Mouse (Mus musculus): ENCODE measurements around the gene Carmil1. TPM values are rescaled to one million over a fixed set of nuclear protein-coding genes. Genes with fewer than 3 reads are reported as not detected.
A peak's percentile ranks its signal among the peaks of the same experiment; 100 is the strongest.

The Carmil1 gene
- polyA plus RNA-seq, 1 experiment from 2014 or later, result 39.9 TPM

DNA sequence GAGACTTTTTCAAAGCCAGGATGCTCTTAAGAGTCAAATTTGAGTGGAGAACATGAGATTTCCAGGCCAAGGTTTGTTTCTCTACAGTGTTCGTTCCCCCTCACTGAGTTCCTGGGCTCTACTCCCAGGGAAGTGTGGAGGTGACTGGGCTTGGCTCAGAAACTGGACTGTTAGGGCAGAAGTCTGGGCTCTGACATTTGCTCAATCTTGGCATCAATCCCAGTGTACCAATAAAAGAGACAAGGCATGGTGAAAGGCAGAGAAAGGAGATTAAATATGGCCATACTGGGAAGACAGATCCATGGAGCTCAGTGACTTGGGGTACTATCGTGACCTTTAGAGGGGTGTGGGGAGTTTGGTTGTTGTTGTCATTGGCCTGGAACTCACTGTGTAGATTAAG lies 6.8 kb upstream of the Carmil1 start:
- no peak overlapping the region for H3K4me3 ChIP-seq (replicated peaks)
- ATAC-seq (ENCODE audit: low FRiP score), result no peak
- H3K9me3 ChIP-seq (replicated peaks), result no peaks in the 10 kb centered on the region
- H3K4me2 ChIP-seq, result no peak overlapping the region
- H3K27ac ChIP-seq (replicated peaks), result no peak overlapping the region
- H3K9ac ChIP-seq (replicated peaks), result no peak overlapping the region
- no peaks in the 10 kb centered on the region for H3K4me1 ChIP-seq
- H3K27me3 ChIP-seq (replicated peaks), result no peaks in the 10 kb centered on the region
- WGBS, result 71% methylated on average over 2 of the region's 2 CpGs
- H3K36me3 ChIP-seq, result no peaks in the 10 kb centered on the region

DNA sequence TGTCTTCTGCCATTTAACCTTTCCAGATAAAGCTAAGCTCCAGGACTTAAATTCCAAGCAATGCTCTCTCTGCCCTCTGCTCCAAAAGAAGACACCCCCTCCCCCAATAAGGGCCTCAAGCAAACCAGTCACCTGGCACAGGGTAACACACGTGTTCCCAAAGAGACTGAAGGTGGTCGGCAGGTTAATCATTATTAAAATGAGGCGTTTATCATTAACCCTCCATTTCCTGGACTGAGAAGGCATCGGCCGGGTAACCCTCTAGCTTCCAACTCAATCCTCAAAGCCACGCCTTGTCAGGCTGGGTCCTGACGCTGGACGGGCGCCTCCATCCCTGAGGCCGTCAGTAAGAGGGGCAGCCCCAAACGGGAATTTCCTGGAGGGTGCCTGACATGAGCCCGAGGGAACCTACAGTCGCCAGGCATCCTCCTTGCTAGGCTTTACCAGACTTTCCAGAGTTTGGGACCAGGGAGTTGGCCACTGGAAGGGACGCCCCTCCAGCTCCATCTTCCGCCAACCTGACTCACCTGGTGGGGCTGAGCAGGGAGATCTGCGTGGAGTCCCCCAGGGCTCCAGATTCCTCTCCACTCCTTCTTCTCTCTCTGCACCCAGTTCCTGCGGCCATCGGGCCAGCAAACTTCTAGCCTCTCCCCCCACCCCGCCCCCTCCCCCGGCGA lies 695 bp downstream of the Carmil1 start:
- WGBS, result 3% methylated on average over 19 of the region's 21 CpGs
- Histone ChIP-seq H3K9me3 (replicated peaks) (no peaks in the 10 kb centered on the region), H3K27me3 (replicated peaks) (no peaks in the 10 kb centered on the region), H3K27ac (replicated peaks) (peak overlapping the region; percentile 95; the same call in 1 of the 2 replicates), H3K36me3 (no peaks in the 10 kb centered on the region), H3K9ac (replicated peaks) (peak overlapping the region; percentile 73), H3K4me2 (peak overlapping the region; percentile 93), H3K4me1 (peaks cover 34% of the 10 kb centered on the region), H3K4me3 (replicated peaks) (peak overlapping the region; percentile 65)
- no peak for ATAC-seq (ENCODE audit: low FRiP score)

DNA sequence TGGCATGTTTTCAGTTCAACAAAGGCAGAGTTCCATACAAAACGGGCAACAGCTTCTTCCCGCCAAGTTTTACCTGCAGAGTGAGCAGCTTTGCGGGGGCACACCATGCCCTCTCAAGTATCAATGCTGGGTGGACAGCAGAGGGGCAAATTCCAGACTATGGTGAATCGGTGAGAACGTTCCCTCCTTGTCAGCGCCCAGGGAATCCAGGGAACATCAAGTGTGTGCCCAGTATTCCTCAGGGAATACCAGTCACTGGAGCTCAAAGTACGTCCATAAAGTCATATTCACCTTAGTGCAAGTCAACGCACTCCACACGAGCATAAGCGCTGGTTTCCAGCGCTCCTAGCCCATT lies 1.2 kb downstream of the Carmil1 start:
- no peaks in the 10 kb centered on the region for H3K27me3 ChIP-seq (replicated peaks)
- H3K9me3 ChIP-seq (replicated peaks), result no peaks in the 10 kb centered on the region
- ATAC-seq (ENCODE audit: low FRiP score), result no peak
- peaks cover 34% of the 10 kb centered on the region for H3K4me1 ChIP-seq
- WGBS, result 57% methylated on average over 11 of the region's 11 CpGs
- peak overlapping the region; percentile 73 for H3K9ac ChIP-seq (replicated peaks)
- peak overlapping the region; percentile 65 for H3K4me3 ChIP-seq (replicated peaks)
- no peak overlapping the region for H3K27ac ChIP-seq (replicated peaks)
- peak overlapping the region; percentile 93 for H3K4me2 ChIP-seq
- no peaks in the 10 kb centered on the region for H3K36me3 ChIP-seq

DNA sequence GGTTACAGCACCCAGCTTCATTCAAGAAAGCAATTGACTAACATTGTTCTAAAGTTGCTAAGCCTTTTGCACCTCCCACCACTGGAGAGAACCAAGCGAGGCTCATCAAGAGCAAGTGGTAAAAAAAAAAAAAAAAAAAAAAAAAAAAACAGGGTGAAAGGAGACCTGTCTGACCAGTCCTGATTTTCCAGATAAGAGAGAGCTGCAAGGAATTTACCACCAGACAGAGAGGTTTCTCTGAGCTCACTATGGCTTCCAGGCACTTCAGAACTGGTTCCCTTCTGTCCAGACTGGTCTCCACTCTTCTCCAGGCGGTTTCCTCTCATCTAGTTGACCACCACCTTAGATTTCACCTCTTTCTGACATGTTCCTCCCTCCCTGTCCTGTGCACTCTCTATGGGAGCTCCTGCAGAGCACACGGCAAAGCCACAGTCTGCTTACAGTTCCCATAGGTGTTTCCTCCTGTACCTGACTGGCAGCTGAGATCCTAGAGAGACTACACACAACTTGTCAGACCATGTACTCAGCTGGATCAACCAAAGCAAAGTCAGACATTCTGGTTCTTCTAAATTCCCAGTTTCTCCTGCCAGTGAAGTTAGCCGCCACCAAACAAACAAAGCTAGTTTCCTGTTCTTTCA lies 7.7 kb downstream of the Carmil1 start:
- H3K27me3 ChIP-seq (replicated peaks), result no peaks in the 10 kb centered on the region
- no peak overlapping the region for H3K9ac ChIP-seq (replicated peaks)
- H3K4me1 ChIP-seq, result peaks cover 3% of the 10 kb centered on the region
- no peaks in the 10 kb centered on the region for H3K9me3 ChIP-seq (replicated peaks)
- no peak overlapping the region for H3K27ac ChIP-seq (replicated peaks)
- 84% methylated on average over 4 of the region's 4 CpGs for WGBS
- no peak overlapping the region for H3K4me3 ChIP-seq (replicated peaks)
- no peaks in the 10 kb centered on the region for H3K36me3 ChIP-seq
- ATAC-seq (ENCODE audit: low FRiP score), result no peak
- H3K4me2 ChIP-seq, result no peak overlapping the region

DNA sequence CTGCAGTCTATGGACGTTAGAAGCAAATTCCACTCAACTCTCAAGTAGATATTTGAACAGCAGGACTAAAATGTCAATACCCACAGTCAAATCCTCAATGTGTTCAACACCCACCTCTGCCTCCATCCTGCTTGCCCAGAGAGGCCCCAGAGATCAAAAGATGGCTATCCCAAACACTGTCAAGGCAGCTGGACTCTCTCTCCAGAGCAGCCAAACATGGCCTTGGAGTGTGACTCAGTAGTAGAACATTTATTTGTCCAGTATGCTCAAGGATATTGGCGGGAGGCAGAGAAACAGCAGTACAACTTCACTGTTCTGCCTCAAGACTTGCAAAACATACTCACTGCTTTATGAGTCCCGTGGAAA lies 11.5 kb downstream of the Carmil1 start:
- no peak overlapping the region for H3K4me2 ChIP-seq
- 75% methylated on average over 3 of the region's 3 CpGs for WGBS

DNA sequence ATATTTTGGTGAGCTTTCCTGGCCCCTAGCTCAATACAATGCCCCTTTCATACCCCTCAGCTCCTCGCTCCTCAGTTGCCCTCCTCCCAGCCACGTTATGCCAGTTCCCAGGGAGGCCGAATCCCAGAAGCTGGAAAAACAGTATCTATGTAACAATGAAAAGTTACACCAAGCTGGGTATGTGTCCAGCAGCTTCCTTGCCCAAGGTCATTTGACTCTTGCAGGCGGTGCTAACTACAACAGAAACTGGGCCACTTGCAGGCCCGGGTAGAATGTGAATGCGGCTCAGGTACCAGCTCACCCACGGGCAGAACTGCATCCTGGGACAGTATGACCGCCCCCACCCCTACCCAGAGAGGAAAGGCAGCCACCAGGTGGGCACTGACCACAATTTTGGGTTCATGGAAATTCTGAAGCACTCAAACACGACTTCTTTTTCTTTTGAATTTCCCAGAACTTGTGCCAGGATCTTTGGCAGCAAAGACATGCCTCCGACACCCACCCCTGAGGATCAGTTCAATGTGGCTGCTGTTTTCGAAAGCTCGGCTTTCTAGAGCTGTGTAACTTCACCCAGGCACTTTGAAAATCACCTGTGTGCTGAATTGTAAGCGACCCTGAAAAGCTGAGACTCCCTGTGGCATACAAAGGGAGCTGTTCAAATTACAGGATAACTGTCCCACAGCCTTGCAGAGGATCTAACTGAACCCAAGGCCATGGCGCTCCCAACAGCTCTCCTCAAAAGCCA lies 12.1 kb downstream of the Carmil1 start:
- Histone ChIP-seq H3K9ac (replicated peaks) (no peak overlapping the region), H3K27ac (replicated peaks) (peak overlapping the region; percentile 45; the same call in 1 of the 2 replicates), H3K36me3 (no peaks in the 10 kb centered on the region), H3K9me3 (replicated peaks) (no peaks in the 10 kb centered on the region), H3K4me2 (no peak overlapping the region), H3K4me3 (replicated peaks) (no peak overlapping the region), H3K4me1 (no peaks in the 10 kb centered on the region), H3K27me3 (replicated peaks) (no peaks in the 10 kb centered on the region)
- 69% methylated on average over 14 of the region's 14 CpGs for WGBS
- ATAC-seq (ENCODE audit: low FRiP score), result no peak

More for the DNA sequence above, 11.5 kb downstream of the Carmil1 start:
- Histone ChIP-seq H3K4me3 (replicated peaks) (no peak overlapping the region), H3K36me3 (no peaks in the 10 kb centered on the region), H3K27ac (replicated peaks) (peak overlapping the region; percentile 45; the same call in 1 of the 2 replicates), H3K4me1 (no peaks in the 10 kb centered on the region), H3K9me3 (replicated peaks) (no peaks in the 10 kb centered on the region), H3K9ac (replicated peaks) (no peak overlapping the region), H3K27me3 (replicated peaks) (no peaks in the 10 kb centered on the region)
- no peak for ATAC-seq (ENCODE audit: low FRiP score)

DNA sequence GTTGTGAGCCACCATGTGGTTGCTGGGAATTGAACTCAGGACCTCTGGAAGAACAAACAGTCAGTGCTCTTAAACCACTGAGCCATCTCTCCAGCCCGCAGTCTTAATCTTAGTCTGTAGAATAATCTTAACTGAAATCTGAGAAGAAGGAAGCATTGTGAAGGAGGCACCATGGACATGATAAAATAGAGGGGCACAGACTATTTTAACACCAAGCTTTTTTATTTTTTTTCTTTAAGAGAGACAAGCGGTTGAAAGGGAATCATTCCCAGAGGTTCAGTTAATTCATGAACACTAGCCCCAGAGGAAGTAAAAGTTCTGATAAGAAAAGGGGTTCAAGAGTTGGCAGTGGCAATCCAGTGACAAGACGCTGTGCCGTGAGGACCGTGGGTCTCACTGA lies 15.8 kb downstream of the Carmil1 start:
- Histone ChIP-seq H3K36me3 (no peaks in the 10 kb centered on the region), H3K4me1 (no peaks in the 10 kb centered on the region), H3K27me3 (replicated peaks) (no peaks in the 10 kb centered on the region), H3K9me3 (replicated peaks) (no peaks in the 10 kb centered on the region), H3K4me3 (replicated peaks) (no peak overlapping the region), H3K9ac (replicated peaks) (no peak overlapping the region), H3K4me2 (no peak overlapping the region), H3K27ac (replicated peaks) (no peak overlapping the region)
- WGBS, result 93% methylated on average over 5 of the region's 5 CpGs
- no peak for ATAC-seq (ENCODE audit: low FRiP score)

DNA sequence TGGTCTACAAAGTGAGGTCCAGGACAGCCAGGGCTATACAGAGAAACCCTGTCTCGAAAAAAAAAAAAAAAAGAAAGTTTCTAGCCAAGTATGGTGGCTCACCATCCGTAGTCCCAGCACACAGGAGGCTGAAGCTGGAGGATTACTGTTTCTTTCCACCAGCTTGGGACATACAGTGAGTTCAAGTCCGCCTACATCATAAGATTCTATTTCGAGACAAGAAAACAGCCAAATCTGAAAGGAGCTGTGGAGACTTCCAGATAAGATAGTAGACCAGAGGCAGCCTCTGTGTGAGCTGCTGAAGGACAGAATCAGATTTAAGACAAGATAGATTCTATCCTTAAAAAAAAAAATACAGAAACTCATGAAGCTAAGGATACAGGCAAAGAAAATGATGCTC lies 17.0 kb downstream of the Carmil1 start:
- Histone ChIP-seq H3K4me2 (no peak overlapping the region), H3K9ac (replicated peaks) (no peak overlapping the region), H3K27ac (replicated peaks) (no peak overlapping the region), H3K36me3 (no peaks in the 10 kb centered on the region), H3K4me1 (no peaks in the 10 kb centered on the region), H3K4me3 (replicated peaks) (no peak overlapping the region), H3K27me3 (replicated peaks) (no peaks in the 10 kb centered on the region), H3K9me3 (replicated peaks) (no peaks in the 10 kb centered on the region)
- 87% methylated on average over 4 of the region's 4 CpGs for WGBS
- no peak for ATAC-seq (ENCODE audit: low FRiP score)

DNA sequence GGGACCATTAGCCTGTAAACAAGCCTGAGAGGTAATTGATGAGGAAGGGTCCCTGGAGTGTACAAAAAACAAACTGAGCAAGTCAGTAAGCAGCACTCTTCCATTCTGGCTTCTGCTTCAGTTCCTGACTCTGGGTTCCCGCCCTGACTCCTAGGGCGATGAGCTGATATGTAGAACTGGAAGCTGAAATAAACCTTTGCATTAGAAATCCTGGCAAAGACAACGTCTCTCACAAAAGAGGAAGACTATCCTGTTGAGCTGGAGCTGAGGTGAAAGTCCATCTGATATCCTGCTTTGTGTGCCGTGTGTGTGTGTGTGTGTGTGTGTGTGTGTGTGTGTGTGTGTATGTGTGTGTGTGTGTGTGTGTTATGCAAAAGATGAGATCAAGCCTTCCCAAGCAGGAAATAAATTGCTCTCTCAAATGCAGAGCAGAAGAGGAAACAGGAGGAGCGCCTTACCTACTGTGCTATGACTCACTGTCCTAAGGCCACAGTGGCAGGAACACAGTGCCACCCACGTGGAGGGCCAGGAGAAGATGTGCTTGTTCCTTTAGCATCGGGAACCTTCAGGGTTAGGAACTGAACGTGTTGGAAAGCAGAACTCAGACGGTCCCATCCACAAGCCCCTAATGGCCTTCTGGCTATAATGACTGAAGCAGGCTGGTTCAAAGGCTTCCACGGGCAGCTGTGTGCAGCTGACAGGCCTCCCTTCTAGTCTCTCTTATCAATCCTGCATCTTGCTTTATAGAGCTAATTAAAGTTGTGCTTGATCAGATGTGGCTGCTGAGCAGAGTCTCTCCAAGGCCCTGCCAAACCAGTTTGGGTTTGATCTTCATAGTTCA lies 19.6 kb downstream of the Carmil1 start:
- Histone ChIP-seq H3K36me3 (no peaks in the 10 kb centered on the region), H3K27me3 (replicated peaks) (no peaks in the 10 kb centered on the region), H3K4me3 (replicated peaks) (no peak overlapping the region), H3K4me1 (no peaks in the 10 kb centered on the region), H3K27ac (replicated peaks) (no peak overlapping the region), H3K4me2 (no peak overlapping the region), H3K9ac (replicated peaks) (no peak overlapping the region), H3K9me3 (replicated peaks) (no peaks in the 10 kb centered on the region)
- WGBS, result 81% methylated on average over 10 of the region's 10 CpGs
- no peak for ATAC-seq (ENCODE audit: low FRiP score)

DNA sequence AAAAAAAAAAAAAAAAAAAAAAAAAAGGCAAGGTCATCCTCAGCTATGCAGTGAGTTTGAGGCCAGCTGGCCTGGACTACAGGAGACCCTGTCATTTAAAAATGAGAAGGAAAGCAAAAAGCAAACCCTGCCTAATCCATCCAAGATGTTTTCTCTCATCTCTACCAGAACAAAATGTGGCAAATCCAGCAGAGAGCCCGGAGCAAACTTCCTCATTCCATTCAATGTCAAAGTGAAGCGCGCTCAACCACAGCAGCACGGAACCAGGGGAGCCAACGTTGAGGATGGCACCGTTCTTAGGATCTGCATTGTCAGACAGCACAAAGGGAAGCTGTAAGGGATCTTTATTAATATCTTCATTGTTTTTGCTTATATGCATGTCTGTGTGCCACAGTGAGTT lies 22.8 kb downstream of the Carmil1 start:
- 93% methylated on average over 6 of the region's 6 CpGs for WGBS
- no peak overlapping the region for H3K27ac ChIP-seq (replicated peaks)
- H3K9ac ChIP-seq (replicated peaks), result no peak overlapping the region
- no peak for ATAC-seq (ENCODE audit: low FRiP score)
- H3K27me3 ChIP-seq (replicated peaks), result no peaks in the 10 kb centered on the region
- H3K4me1 ChIP-seq, result no peaks in the 10 kb centered on the region
- no peaks in the 10 kb centered on the region for H3K36me3 ChIP-seq
- no peak overlapping the region for H3K4me3 ChIP-seq (replicated peaks)
- no peak overlapping the region for H3K4me2 ChIP-seq
- H3K9me3 ChIP-seq (replicated peaks), result no peaks in the 10 kb centered on the region

DNA sequence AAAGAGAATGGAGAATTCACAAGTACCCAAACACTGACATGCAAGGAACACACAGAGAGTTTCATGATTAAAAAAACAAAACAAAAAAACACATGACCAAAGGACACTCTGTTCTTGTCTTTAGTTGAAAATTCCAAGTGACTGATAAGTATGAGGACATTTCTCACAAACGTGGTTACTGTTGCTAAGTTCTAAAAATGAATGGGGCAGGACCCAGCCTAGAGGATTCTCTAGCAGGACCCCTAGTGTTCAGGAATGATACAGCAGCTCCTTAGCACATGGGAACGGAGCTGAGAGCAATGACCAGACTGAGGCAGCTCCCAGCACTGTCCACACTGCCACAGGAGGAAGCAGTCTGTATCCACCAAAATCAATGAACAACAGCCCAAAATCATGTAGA lies 26.6 kb downstream of the Carmil1 start:
- no peak overlapping the region for H3K4me2 ChIP-seq
- H3K27ac ChIP-seq (replicated peaks), result no peak overlapping the region
- no peaks in the 10 kb centered on the region for H3K36me3 ChIP-seq
- ATAC-seq (ENCODE audit: low FRiP score), result 0 out of 2 replicates have a peak, but pooled peaks have one; percentile 25
- H3K9ac ChIP-seq (replicated peaks), result no peak overlapping the region
- H3K9me3 ChIP-seq (replicated peaks), result no peaks in the 10 kb centered on the region
- no peak overlapping the region for H3K4me3 ChIP-seq (replicated peaks)
- no peaks in the 10 kb centered on the region for H3K27me3 ChIP-seq (replicated peaks)
- 33% methylated on average over 2 of the region's 2 CpGs for WGBS
- H3K4me1 ChIP-seq, result no peaks in the 10 kb centered on the region
